Mouse (Mus musculus) heart, adult 8-10 months (tissue): ENCODE measurements around the gene Sh3rf1. TPM values are rescaled to one million over a fixed set of nuclear protein-coding genes. Genes with fewer than 3 reads are reported as not detected.

Experiments used
- DNase-seq: peaks from one replicate; pipeline ENCODE4 v3.0.0; 2022; ENCODE audit warnings: low spot score
- total RNA-seq, 4 experiments: library from RNA; stranded (reverse); gene quantifications; 2 replicates each; pipeline ENCODE4 v1.2.4; 2022

The Sh3rf1 gene
- total RNA-seq, 4 experiments from 2014 or later, result 4.7 to 6.4 (median 5.5) TPM

GRCm38 (mm10) chr8:61261374-61261773 is 37.7 kb downstream of the Sh3rf1 start:
- DNase-seq, result no peak

GRCm38 (mm10) chr8:61263691-61264090 is 40.0 kb downstream of the Sh3rf1 start:
- no peak for DNase-seq

- DNase-seq, result no peak
Observed at GRCm38 (mm10) chr8:61264881-61265280, 41.2 kb downstream of the Sh3rf1 start.

GRCm38 (mm10) chr8:61265390-61265789 is 41.7 kb downstream of the Sh3rf1 start:
- DNase-seq, result peak; percentile 65

- DNase-seq, result no peak
Observed at GRCm38 (mm10) chr8:61267061-61267460, 43.4 kb downstream of the Sh3rf1 start.

- DNase-seq, result no peak
Observed at GRCm38 (mm10) chr8:61267692-61268091, 44.0 kb downstream of the Sh3rf1 start.

GRCm38 (mm10) chr8:61268233-61268916 is 44.7 kb downstream of the Sh3rf1 start:
- DNase-seq, result no peak

GRCm38 (mm10) chr8:61270016-61270415 is 46.3 kb downstream of the Sh3rf1 start:
- no peak for DNase-seq

- no peak for DNase-seq
Observed at GRCm38 (mm10) chr8:61270541-61270940, 46.9 kb downstream of the Sh3rf1 start.

GRCm38 (mm10) chr8:61270961-61271360 is 47.3 kb downstream of the Sh3rf1 start:
- DNase-seq, result no peak

- DNase-seq, result no peak
Observed at GRCm38 (mm10) chr8:61272838-61273237, 49.2 kb downstream of the Sh3rf1 start.

GRCm38 (mm10) chr8:61273307-61274221 is 49.9 kb downstream of the Sh3rf1 start:
- DNase-seq, result no peak

- peak; percentile 28 for DNase-seq
Observed at GRCm38 (mm10) chr8:61274602-61275462, 51.2 kb downstream of the Sh3rf1 start.

- DNase-seq, result no peak
Observed at GRCm38 (mm10) chr8:61275463-61276356, 52.0 kb downstream of the Sh3rf1 start.

- DNase-seq, result peak; percentile 49
Observed at GRCm38 (mm10) chr8:61276397-61276796, 52.7 kb downstream of the Sh3rf1 start.

- DNase-seq, result no peak
Observed at GRCm38 (mm10) chr8:61279030-61279429, 55.4 kb downstream of the Sh3rf1 start.

GRCm38 (mm10) chr8:61282303-61283168 is 58.9 kb downstream of the Sh3rf1 start:
- DNase-seq, result no peak

- peak; percentile 24 for DNase-seq
Observed at GRCm38 (mm10) chr8:61283169-61284081, 59.8 kb downstream of the Sh3rf1 start.

GRCm38 (mm10) chr8:61285896-61286295 is 62.2 kb downstream of the Sh3rf1 start:
- no peak for DNase-seq
